Comparison of ENCODE assay signal across 8 mouse cellular contexts in genomic region chr2:27079152-27079584, GRCm38 (mm10). TPM values are rescaled to one million over a fixed set of nuclear protein-coding genes. Genes with fewer than 3 reads are reported as not detected.
DNase-seq lines count a peak whose midpoint lies in the region; ATAC-seq and TF ChIP-seq lines count a peak whose summit lies in the region.

TSS of gene Adamtsl2 (plus strand) at chr2:27079379.

- peak; percentile 83 for DNase-seq in Muller cell, postnatal 12 days (ENCODE audit: inconsistent ontology term)
- DNase-seq in cerebellum, adult 9-11 months, result peak; percentile 32
- peak in 1 of 2 experiments; percentile 59 for DNase-seq in frontal cortex, adult 2 months (ENCODE audit: extremely low spot score in 1 of 2, low spot score in 1 of 2)
- DNase-seq in heart, postnatal 4 days, result peak; percentile 93
- peak; percentile 46 to 59 for DNase-seq in layer of hippocampus, adult 2 months (ENCODE audit: low spot score in 2 of 2)
- DNase-seq in ovary, postnatal 14 days (ENCODE audit: low spot score), result peak; percentile 75
- peak; percentile 43 for DNase-seq in yolk sac, embryonic 10.5 days (ENCODE audit: low spot score)

- peak within 1 kb of the TSS; percentile 48 for H3K4me2 ChIP-seq in lung, embryonic 15.5 days

- peak within 1 kb of the TSS; percentile 23 for H3K4me3 ChIP-seq in layer of hippocampus, adult 2 months
- peak within 1 kb of the TSS; percentile 27 for H3K4me3 ChIP-seq in lung, embryonic 15.5 days

- H3K9ac ChIP-seq in lung, embryonic 15.5 days, result peak within 1 kb of the TSS; percentile 30

- peak within 1 kb of the TSS; percentile 8; the same call in 1 of the 2 replicates for H3K27ac ChIP-seq in layer of hippocampus, adult 2 months
- peak within 1 kb of the TSS; percentile 34 for H3K27ac ChIP-seq in lung, embryonic 15.5 days

- 1% methylated on average over 10 of the region's 10 CpGs for WGBS in lung, embryonic 15.5 days

- no peaks in the 10 kb centered on the region for H3K9me3 ChIP-seq in lung, embryonic 15.5 days

- peak; percentile 20 for TF ChIP-seq CTCF in layer of hippocampus, adult 2 months (conservative IDR thresholded peaks at IDR 0.05)

- no peaks in the 10 kb centered on the region for H3K36me3 ChIP-seq in lung, embryonic 15.5 days

- ATAC-seq in lung, embryonic 15.5 days (ENCODE audit: borderline replicate concordance, extremely low read depth, low FRiP score, low TSS enrichment), result peak; percentile 84

- peaks cover 50% of the 10 kb centered on the region for H3K4me1 ChIP-seq in lung, embryonic 15.5 days

- H3K27me3 ChIP-seq in lung, embryonic 15.5 days, result peaks cover 6% of the 10 kb centered on the region; the same call in 1 of the 2 replicates

RNA-seq across cellular contexts. Expression of gene Adamtsl2, which starts in this region (rescaled TPM):
- polyA plus RNA-seq in frontal cortex, adult 2 months (2012; rRNA removed), result 34.9 and 42.6 TPM in 2 replicates
- total RNA-seq in heart, postnatal 4 days (2021), result 10 to 100 TPM; 10.6 to 11.4 TPM
- 10 to 100 TPM; 12.8 to 18.1 TPM for total RNA-seq in layer of hippocampus, adult 2 months (2021)
- 20.5 and 27.4 TPM in 2 replicates for polyA plus RNA-seq in lung, embryonic 15.5 days (2015; fragmentation: Nextera tagmentation; extraction: Ambion mirVana)
